Mouse (Mus musculus): ENCODE results near the gene Olfr1306. TPM values are rescaled to one million over a fixed set of nuclear protein-coding genes. Genes with fewer than 3 reads are reported as not detected.

Gene Olfr1306
- polyA plus RNA-seq (2015; fragmentation: Nextera tagmentation; extraction: Ambion mirVana): not detected in 2 replicates

- TF ChIP-seq CTCF (IDR thresholded peaks at IDR 0.05; ENCODE audit: low read depth): no peak
- 94% methylated on average over 1 of the region's 1 CpGs for WGBS
- ATAC-seq (replicated peaks; ENCODE audit: low FRiP score, low read depth) (no peak), DNase-seq (ENCODE audit: low spot score) (no peak)
- Histone ChIP-seq H3K36me3 (ENCODE audit: insufficient read depth, low read length) (no peaks in the 10 kb centered on the region), H3K9me3 (replicated peaks; ENCODE audit: low read length) (no peaks in the 10 kb centered on the region), H3K4me3 (replicated peaks; ENCODE audit: low read depth, low read length) (no peak within 1 kb of the TSS), H3K27me3 (ENCODE audit: insufficient read depth, low read length) (no peaks in the 10 kb centered on the region), H3K4me2 (ENCODE audit: low read length) (no peak within 1 kb of the TSS), H3K9ac (ENCODE audit: low read depth, low read length) (no peak within 1 kb of the TSS), H3K27ac (no peak within 1 kb of the TSS), H3K4me1 (replicated peaks; ENCODE audit: insufficient read depth, low read length) (no peaks in the 10 kb centered on the region)
Observed at GRCm38 (mm10) chr2:111916171-111916570, at the start of gene Olfr1306. Gene Olfr1306, minus strand, starts transcription at chr2:111916271.

GRCm38 (mm10) chr2:111964844-111965243 is 48.8 kb upstream of the Olfr1306 start, which contains the start of gene Olfr1308:
Gene Olfr1308, minus strand, starts transcription at chr2:111964944.
- no peak for DNase-seq (ENCODE audit: low spot score)
- Histone ChIP-seq H3K9me3 (replicated peaks; ENCODE audit: low read length) (no peaks in the 10 kb centered on the region), H3K4me2 (ENCODE audit: low read length) (no peak within 1 kb of the TSS), H3K36me3 (ENCODE audit: insufficient read depth, low read length) (no peaks in the 10 kb centered on the region), H3K4me3 (replicated peaks; ENCODE audit: low read depth, low read length) (no peak within 1 kb of the TSS), H3K9ac (ENCODE audit: low read depth, low read length) (no peak within 1 kb of the TSS), H3K27me3 (ENCODE audit: insufficient read depth, low read length) (no peaks in the 10 kb centered on the region), H3K27ac (no peak within 1 kb of the TSS), H3K4me1 (replicated peaks; ENCODE audit: insufficient read depth, low read length) (no peaks in the 10 kb centered on the region)
- no peak for TF ChIP-seq CTCF (IDR thresholded peaks at IDR 0.05; ENCODE audit: low read depth)
- WGBS: 49% methylated on average over 1 of the region's 1 CpGs
- no peak for ATAC-seq (replicated peaks; ENCODE audit: low FRiP score, low read depth)

- ATAC-seq (replicated peaks; ENCODE audit: low FRiP score, low read depth) (no peak), DNase-seq (ENCODE audit: low spot score) (no peak)
- Histone ChIP-seq H3K9ac (ENCODE audit: low read depth, low read length) (no peak within 1 kb of the TSS), H3K4me3 (replicated peaks; ENCODE audit: low read depth, low read length) (no peak within 1 kb of the TSS), H3K36me3 (ENCODE audit: insufficient read depth, low read length) (no peaks in the 10 kb centered on the region), H3K4me2 (ENCODE audit: low read length) (no peak within 1 kb of the TSS), H3K27ac (no peak within 1 kb of the TSS), H3K9me3 (replicated peaks; ENCODE audit: low read length) (no peaks in the 10 kb centered on the region), H3K4me1 (replicated peaks; ENCODE audit: insufficient read depth, low read length) (no peaks in the 10 kb centered on the region), H3K27me3 (ENCODE audit: insufficient read depth, low read length) (no peaks in the 10 kb centered on the region)
- 65% methylated on average over 1 of the region's 1 CpGs for WGBS
- no peak for TF ChIP-seq CTCF (IDR thresholded peaks at IDR 0.05; ENCODE audit: low read depth)
Observed at GRCm38 (mm10) chr2:111949340-111949739, 33.3 kb upstream of the Olfr1306 start, which contains the start of gene Olfr1307. Gene Olfr1307, minus strand, starts transcription at chr2:111949440.

DNA sequence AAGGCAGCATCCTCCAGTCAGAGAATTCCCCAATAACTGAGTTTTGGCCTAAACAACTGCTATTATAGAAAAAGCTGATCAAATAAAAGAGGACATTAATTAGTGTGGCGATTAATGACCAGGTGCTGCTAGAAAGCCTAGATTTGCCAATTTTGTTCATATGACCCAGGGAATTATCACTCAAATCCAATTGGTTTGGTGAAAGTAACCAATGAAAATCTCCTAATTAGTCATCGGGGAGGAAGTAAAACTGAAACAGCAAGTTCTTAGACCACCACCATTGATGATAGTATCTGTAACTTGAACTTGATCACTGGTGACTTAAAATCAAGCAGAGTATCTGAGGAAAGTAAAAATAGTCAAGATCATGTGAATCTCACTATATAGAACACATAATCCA is 39.0 kb downstream of the Olfr1306 start, which contains the start of gene Olfr1305:
Gene Olfr1305 (minus strand): TSS at position 101 of the 400 bp plus-strand sequence.
- Histone ChIP-seq H3K4me2 (ENCODE audit: low read length) (no peak within 1 kb of the TSS), H3K9ac (ENCODE audit: low read depth, low read length) (no peak within 1 kb of the TSS), H3K4me1 (replicated peaks; ENCODE audit: insufficient read depth, low read length) (no peaks in the 10 kb centered on the region), H3K4me3 (replicated peaks; ENCODE audit: low read depth, low read length) (no peak within 1 kb of the TSS), H3K9me3 (replicated peaks; ENCODE audit: low read length) (no peaks in the 10 kb centered on the region), H3K27ac (no peak within 1 kb of the TSS), H3K36me3 (ENCODE audit: insufficient read depth, low read length) (no peaks in the 10 kb centered on the region), H3K27me3 (ENCODE audit: insufficient read depth, low read length) (no peaks in the 10 kb centered on the region)
- WGBS: 92% methylated on average over 2 of the region's 2 CpGs
- no peak for TF ChIP-seq CTCF (IDR thresholded peaks at IDR 0.05; ENCODE audit: low read depth)
- ATAC-seq (replicated peaks; ENCODE audit: low FRiP score, low read depth) (no peak), DNase-seq (ENCODE audit: low spot score) (no peak)

Other genes with a start within 250 kb of the Olfr1306 start
- gene Olfr1301, start 165.3 kb downstream of the Olfr1306 start, polyA plus RNA-seq (2015; fragmentation: Nextera tagmentation; extraction: Ambion mirVana): not detected in 2 replicates
- not detected in 2 replicates for gene Olfr1302, start 138.8 kb downstream of the Olfr1306 start, polyA plus RNA-seq (2015; fragmentation: Nextera tagmentation; extraction: Ambion mirVana)
- not detected in 2 replicates for gene Olfr1303, start 95.9 kb downstream of the Olfr1306 start, polyA plus RNA-seq (2015; fragmentation: Nextera tagmentation; extraction: Ambion mirVana)
- gene Olfr1305, start 39.1 kb downstream of the Olfr1306 start, polyA plus RNA-seq (2015; fragmentation: Nextera tagmentation; extraction: Ambion mirVana): not detected in 2 replicates
- not detected in 2 replicates for gene Olfr1307, start 33.2 kb upstream of the Olfr1306 start, polyA plus RNA-seq (2015; fragmentation: Nextera tagmentation; extraction: Ambion mirVana)
- gene Olfr1308, start 48.7 kb upstream of the Olfr1306 start, polyA plus RNA-seq (2015; fragmentation: Nextera tagmentation; extraction: Ambion mirVana): not detected in 2 replicates
- gene Olfr1309, start 74.0 kb upstream of the Olfr1306 start, polyA plus RNA-seq (2015; fragmentation: Nextera tagmentation; extraction: Ambion mirVana): not detected in 2 replicates
- not detected in 2 replicates for gene Olfr1310, start 96.4 kb upstream of the Olfr1306 start, polyA plus RNA-seq (2015; fragmentation: Nextera tagmentation; extraction: Ambion mirVana)
- not detected in 2 replicates for gene Olfr1311, start 108.1 kb upstream of the Olfr1306 start, polyA plus RNA-seq (2015; fragmentation: Nextera tagmentation; extraction: Ambion mirVana)
- not detected in 2 replicates for gene Olfr1312, start 134.0 kb upstream of the Olfr1306 start, polyA plus RNA-seq (2015; fragmentation: Nextera tagmentation; extraction: Ambion mirVana)
- gene Olfr1313, start 161.6 kb upstream of the Olfr1306 start, polyA plus RNA-seq (2015; fragmentation: Nextera tagmentation; extraction: Ambion mirVana): not detected in 2 replicates
- not detected in 2 replicates for gene Olfr1314, start 180.5 kb upstream of the Olfr1306 start, polyA plus RNA-seq (2015; fragmentation: Nextera tagmentation; extraction: Ambion mirVana)
- gene Olfr1315-ps1, start 199.2 kb upstream of the Olfr1306 start, polyA plus RNA-seq (2015; fragmentation: Nextera tagmentation; extraction: Ambion mirVana): not detected in 2 replicates
- gene Olfr1316, start 218.7 kb upstream of the Olfr1306 start, polyA plus RNA-seq (2015; fragmentation: Nextera tagmentation; extraction: Ambion mirVana): not detected in 2 replicates
- gene Olfr1317, start 224.1 kb upstream of the Olfr1306 start, polyA plus RNA-seq (2015; fragmentation: Nextera tagmentation; extraction: Ambion mirVana): not detected in 2 replicates
- gene Olfr1318, start 237.9 kb upstream of the Olfr1306 start, polyA plus RNA-seq (2015; fragmentation: Nextera tagmentation; extraction: Ambion mirVana): 0.10 and 0.11 TPM in 2 replicates

All from kidney, postnatal 0 days (tissue).